In genomic region chr3:79206524-79206923, GRCm38 (mm10) we compare ENCODE assay signal across 23 mouse cellular contexts.
A peak's percentile ranks its signal among the peaks of the same experiment; 100 is the strongest.
DNase-seq lines count a peak whose midpoint lies in the region; ATAC-seq and TF ChIP-seq lines count a peak whose summit lies in the region.
"Had no signal": no experiment of that assay in that cellular context is flagged by ENCODE, and none has a peak within 500 bp of the region (broad histone marks: within the 10 kb centered on the region; RNA-seq: fewer than 3 reads in every experiment).

No protein-coding gene starts in this region.

- H3K27ac ChIP-seq in liver, embryonic 16.5 days (ENCODE audit: low read length): no peak overlapping the region
- no peak overlapping the region for H3K27ac ChIP-seq in liver, embryonic 11.5 days (ENCODE audit: low read depth, low read length)
- 0 out of 2 replicates have a peak overlapping the region, but pooled peaks have one; percentile 21 for H3K27ac ChIP-seq in intestine, postnatal 0 days (ENCODE audit: low read depth, low read length)
- H3K27ac ChIP-seq: forebrain, embryonic 13.5 days; heart, embryonic 13.5 days; hindbrain, embryonic 15.5 days; limb, embryonic 13.5 days; neural tube, embryonic 15.5 days had no signal

- H3K9me3 ChIP-seq in liver, embryonic 16.5 days (replicated peaks; ENCODE audit: control insufficient read depth, low read length): no peaks in the 10 kb centered on the region
- H3K9me3 ChIP-seq in liver, embryonic 11.5 days (ENCODE audit: control insufficient read depth, low read length): no peaks in the 10 kb centered on the region
- H3K9me3 ChIP-seq in intestine, postnatal 0 days (ENCODE audit: control insufficient read depth): no peaks in the 10 kb centered on the region
- H3K9me3 ChIP-seq: forebrain, embryonic 13.5 days; heart, embryonic 13.5 days; hindbrain, embryonic 15.5 days; limb, embryonic 13.5 days; neural tube, embryonic 15.5 days had no signal

- DNase-seq in kidney, adult 8-10 months: peak; percentile 45 to 58
- DNase-seq in kidney, postnatal 10 days: no peak
- DNase-seq in liver, embryonic 11.5 days (ENCODE audit: low spot score): no peak
- DNase-seq in yolk sac, embryonic 10.5 days (ENCODE audit: low spot score): peak; percentile 57
- DNase-seq in cerebellum, postnatal 4 days (ENCODE audit: low spot score in 2 of 2): no peak
- DNase-seq: adrenal gland, adult 8-10 months; cerebellum, adult 9-10 months; gastrocnemius, postnatal 36 days; kidney, postnatal 14 days; layer of hippocampus, adult 9-11 months; lung, embryonic 14.5 days; lung, postnatal 36 days; right cerebral cortex, postnatal 14 days; thymus, postnatal 25 days had no signal

- no peak overlapping the region for H3K4me2 ChIP-seq in liver, embryonic 16.5 days (ENCODE audit: low read depth, low read length)
- no peak overlapping the region for H3K4me2 ChIP-seq in liver, embryonic 11.5 days
- peak overlapping the region; percentile 4; the same call in 1 of the 2 replicates for H3K4me2 ChIP-seq in intestine, postnatal 0 days (replicated peaks; ENCODE audit: low read depth)
- H3K4me2 ChIP-seq: forebrain, embryonic 13.5 days; heart, embryonic 13.5 days; hindbrain, embryonic 15.5 days; limb, embryonic 13.5 days; lung, embryonic 14.5 days; neural tube, embryonic 15.5 days had no signal

- no peaks in the 10 kb centered on the region; the same call in 1 of the 2 replicates for H3K36me3 ChIP-seq in liver, embryonic 16.5 days (ENCODE audit: control insufficient read depth, insufficient read depth)
- no peaks in the 10 kb centered on the region for H3K36me3 ChIP-seq in liver, embryonic 11.5 days (ENCODE audit: control insufficient read depth, insufficient read depth, low read length)
- H3K36me3 ChIP-seq in intestine, postnatal 0 days (ENCODE audit: control insufficient read depth, insufficient read depth): no peaks in the 10 kb centered on the region
- H3K36me3 ChIP-seq: hindbrain, embryonic 15.5 days; neural tube, embryonic 15.5 days had no signal

- H3K27me3 ChIP-seq in liver, embryonic 16.5 days (ENCODE audit: control insufficient read depth, insufficient read depth, low read depth, low read length): no peaks in the 10 kb centered on the region
- H3K27me3 ChIP-seq in liver, embryonic 11.5 days (replicated peaks; ENCODE audit: control insufficient read depth, insufficient read depth, low read length): no peaks in the 10 kb centered on the region
- H3K27me3 ChIP-seq in intestine, postnatal 0 days (replicated peaks; ENCODE audit: control insufficient read depth, insufficient read depth, low read length): no peaks in the 10 kb centered on the region
- H3K27me3 ChIP-seq: forebrain, embryonic 13.5 days; heart, embryonic 13.5 days; hindbrain, embryonic 15.5 days; limb, embryonic 13.5 days; neural tube, embryonic 15.5 days; Patski had no signal

- no peak for TF ChIP-seq CTCF in intestine, postnatal 0 days (IDR thresholded peaks at IDR 0.05; ENCODE audit: low read depth)

- H3K4me3 ChIP-seq in liver, embryonic 16.5 days (ENCODE audit: low read depth, low read length): no peak overlapping the region
- no peak overlapping the region for H3K4me3 ChIP-seq in liver, embryonic 11.5 days (ENCODE audit: low read depth, low read length)
- H3K4me3 ChIP-seq in intestine, postnatal 0 days (ENCODE audit: low read depth, low read length): no peak overlapping the region
- H3K4me3 ChIP-seq: forebrain, embryonic 13.5 days; heart, embryonic 13.5 days; hindbrain, embryonic 15.5 days; limb, embryonic 13.5 days; neural tube, embryonic 15.5 days had no signal

- peak; percentile 30; the same call in 1 of the 2 replicates for ATAC-seq in liver, embryonic 16.5 days (ENCODE audit: low read depth)
- ATAC-seq in liver, embryonic 11.5 days (replicated peaks; ENCODE audit: low FRiP score): no peak
- ATAC-seq in intestine, postnatal 0 days: peak; percentile 79
- ATAC-seq: midbrain, embryonic 16.5 days; Patski had no signal

- no peak overlapping the region for H3K9ac ChIP-seq in liver, embryonic 16.5 days (ENCODE audit: low read depth, low read length)
- no peak overlapping the region for H3K9ac ChIP-seq in liver, embryonic 11.5 days (ENCODE audit: low read depth, low read length)
- no peak overlapping the region for H3K9ac ChIP-seq in intestine, postnatal 0 days (ENCODE audit: low read depth, low read length)
- H3K9ac ChIP-seq: forebrain, embryonic 13.5 days; heart, embryonic 13.5 days; hindbrain, embryonic 15.5 days; limb, embryonic 13.5 days; lung, embryonic 14.5 days; neural tube, embryonic 15.5 days had no signal

- H3K4me1 ChIP-seq in liver, embryonic 16.5 days (ENCODE audit: control insufficient read depth, low read depth, low read length): peaks cover 7% of the 10 kb centered on the region
- H3K4me1 ChIP-seq in liver, embryonic 11.5 days (replicated peaks; ENCODE audit: control insufficient read depth, insufficient read depth, low read length): peaks cover 8% of the 10 kb centered on the region
- H3K4me1 ChIP-seq in intestine, postnatal 0 days (replicated peaks; ENCODE audit: control insufficient read depth, insufficient read depth, low read length): peaks cover 19% of the 10 kb centered on the region

- 67% methylated on average over 7 of the region's 7 CpGs for WGBS in liver, embryonic 16.5 days (ENCODE audit: insufficient replicate concordance)
- WGBS in liver, embryonic 11.5 days: 81% methylated on average over 7 of the region's 7 CpGs
- WGBS in intestine, postnatal 0 days: 47% methylated on average over 7 of the region's 7 CpGs

Comparison
In these comparisons a context has a peak if more than half of its experiments do, and no peak if none do; other contexts are left out.
1. DNase-seq: peak in kidney, adult 8-10 months (2 of 2) and yolk sac, embryonic 10.5 days (single experiment); none in kidney, postnatal 10 days (single experiment), liver, embryonic 11.5 days (single experiment) and cerebellum, postnatal 4 days (0 of 2).